Mouse (Mus musculus) stomach, postnatal 0 days (tissue): Measurements from ENCODE around the gene Ano10.

Experiments used
- CTCF ChIP-seq: IDR thresholded peaks from 2 replicates; pipeline ENCODE4 v1.5.1; 2016; ENCODE audit warnings: antibody characterized with exemption, low read depth, mild to moderate bottlenecking, moderate library complexity
- EP300 ChIP-seq: optimal IDR thresholded peaks from 2 replicates; pipeline ENCODE3; 2016; ENCODE audit warnings: antibody characterized with exemption

GRCm38 (mm10) chr9:122198621-122199020, 95.6 kb downstream of the Ano10 start:
- TF ChIP-seq CTCF (no peak), EP300 (no peak)
